Mouse (Mus musculus): ENCODE data around the gene Rxfp3. TPM values are rescaled to one million over a fixed set of nuclear protein-coding genes. Genes with fewer than 3 reads are reported as not detected.

Gene Rxfp3
- total and polyA plus RNA-seq, 3 experiments = 0.05 to 0.09 (median 0.08) TPM

DNA sequence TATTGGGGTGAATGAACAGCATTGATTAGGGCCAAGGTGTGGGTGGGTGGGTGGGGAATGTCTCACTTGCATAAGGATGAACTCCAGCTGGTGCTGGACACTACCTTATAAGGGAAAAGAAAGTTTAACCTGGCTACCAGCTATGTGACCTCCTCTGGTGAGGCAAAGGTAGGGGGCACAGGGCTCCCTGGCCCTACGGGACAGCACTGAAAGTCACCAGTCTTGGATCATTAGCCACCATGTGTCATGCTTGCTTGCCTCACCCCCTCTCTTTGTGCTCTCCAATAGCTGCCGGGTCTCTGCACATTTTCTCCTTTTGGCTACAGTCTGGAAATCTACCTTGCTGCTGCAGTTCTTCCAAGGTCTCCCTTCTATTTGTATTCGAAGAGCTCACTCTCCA is 7.6 kb downstream of the Rxfp3 start:
- TF ChIP-seq POLR2A (IDR thresholded peaks at IDR 0.05; ENCODE audit: insufficient read depth, low read depth, low read length) (no peak), EP300 (IDR thresholded peaks at IDR 0.05; ENCODE audit: insufficient read depth, low read depth, low read length) (no peak), CTCF (IDR thresholded peaks at IDR 0.05) (no peak)
- H3K79me2 ChIP-seq (replicated peaks; ENCODE audit: control insufficient read depth, insufficient read depth, low read length) = no peaks in the 10 kb centered on the region
- no peaks in the 10 kb centered on the region for H3K4me1 ChIP-seq (ENCODE audit: control insufficient read depth, insufficient read depth, low read length)
- WGBS = 64% methylated on average over 3 of the region's 3 CpGs
- no peak for DNase-seq
- H3K9ac ChIP-seq (ENCODE audit: low read depth, low read length) = no peak overlapping the region
- no peak overlapping the region for H3K4me3 ChIP-seq
- H3K36me3 ChIP-seq (ENCODE audit: control insufficient read depth, insufficient read depth, low read length) = no peaks in the 10 kb centered on the region
- intact Hi-C loops (cut with DNase I) = loop anchor here (10.0 kb wide), 1 partner anchor 215 kb away; no protein-coding TSS in a partner anchor
- no peak overlapping the region for H3K27ac ChIP-seq
- no peaks in the 10 kb centered on the region for H3K27me3 ChIP-seq (ENCODE audit: control insufficient read depth, insufficient read depth, low read length)

DNA sequence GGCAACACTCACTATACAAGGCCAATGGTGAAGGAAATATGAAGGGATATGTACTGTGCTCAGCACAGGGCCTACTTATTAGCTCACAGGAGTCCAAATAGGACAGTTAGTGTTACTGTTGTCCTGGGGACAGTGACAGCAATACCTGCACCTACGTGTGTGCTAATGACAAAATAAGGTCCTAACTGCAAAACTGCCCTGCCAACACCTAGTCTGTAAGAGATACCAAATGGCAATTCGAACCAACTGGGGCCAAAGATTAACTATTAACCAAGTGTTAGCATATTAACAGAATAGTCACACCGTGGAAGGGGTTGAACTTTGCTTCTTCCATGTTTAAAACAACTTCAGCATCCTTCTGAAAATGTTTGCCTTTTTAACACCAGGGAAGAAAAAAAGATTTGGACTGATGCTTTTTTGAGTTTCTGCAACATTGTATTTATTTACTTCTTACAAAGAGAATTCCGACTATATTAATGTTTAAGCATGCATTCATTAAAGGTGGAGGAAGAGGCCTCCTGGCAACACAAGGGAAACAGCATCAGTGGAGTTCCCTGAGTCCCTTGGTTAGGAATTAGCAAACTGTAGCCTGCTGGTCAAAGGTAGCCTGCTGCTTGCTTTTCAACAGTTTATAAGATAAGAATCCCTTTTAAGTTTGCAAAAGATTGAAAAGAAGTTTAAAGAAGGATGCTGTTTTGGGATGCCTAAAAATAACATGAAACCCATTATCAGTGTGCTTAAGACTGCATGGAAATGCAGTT is 10.8 kb downstream of the Rxfp3 start:
- 60% methylated on average over 4 of the region's 4 CpGs for WGBS

DNA sequence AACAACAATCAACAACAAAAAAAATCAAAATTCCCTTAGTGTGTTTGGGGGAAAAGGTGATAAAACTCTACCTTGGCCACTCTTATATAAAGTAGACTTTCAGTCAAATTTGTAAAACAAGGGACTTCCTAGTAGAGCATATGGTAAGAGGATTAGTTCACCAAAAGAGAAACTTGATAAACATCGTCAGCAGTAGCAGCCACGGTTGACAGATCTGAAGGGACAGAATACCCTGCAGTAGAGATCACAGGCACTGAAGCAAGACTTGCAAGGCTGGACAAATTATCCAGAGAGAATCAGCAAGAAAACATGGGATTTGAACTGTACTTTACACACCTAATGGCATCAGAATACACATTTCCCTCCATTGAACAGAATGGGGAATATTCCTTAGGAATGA is 22.9 kb downstream of the Rxfp3 start:
- no peak for DNase-seq
- Histone ChIP-seq H3K9ac (ENCODE audit: low read depth, low read length) (no peak overlapping the region), H3K36me3 (ENCODE audit: control insufficient read depth, insufficient read depth, low read length) (no peaks in the 10 kb centered on the region), H3K4me3 (no peak overlapping the region), H3K4me1 (ENCODE audit: control insufficient read depth, insufficient read depth, low read length) (no peaks in the 10 kb centered on the region), H3K79me2 (replicated peaks; ENCODE audit: control insufficient read depth, insufficient read depth, low read length) (no peaks in the 10 kb centered on the region), H3K27ac (no peak overlapping the region), H3K27me3 (ENCODE audit: control insufficient read depth, insufficient read depth, low read length) (no peaks in the 10 kb centered on the region)
- no peak for TF ChIP-seq POLR2A (IDR thresholded peaks at IDR 0.05; ENCODE audit: insufficient read depth, low read depth, low read length)
- WGBS = 24% methylated on average over 2 of the region's 2 CpGs
- intact Hi-C loops (cut with DNase I) = no loop called here

More for the DNA sequence above, 10.8 kb downstream of the Rxfp3 start:
- H3K27ac ChIP-seq = no peak overlapping the region
- no peaks in the 10 kb centered on the region for H3K4me1 ChIP-seq (ENCODE audit: control insufficient read depth, insufficient read depth, low read length)
- intact Hi-C loops (cut with DNase I) = no loop called here
- no peak for DNase-seq
- H3K4me3 ChIP-seq = no peak overlapping the region
- no peak for TF ChIP-seq POLR2A (IDR thresholded peaks at IDR 0.05; ENCODE audit: insufficient read depth, low read depth, low read length)
- TF ChIP-seq EP300 (IDR thresholded peaks at IDR 0.05; ENCODE audit: insufficient read depth, low read depth, low read length) = no peak
- TF ChIP-seq CTCF (IDR thresholded peaks at IDR 0.05) = no peak
- no peak overlapping the region for H3K9ac ChIP-seq (ENCODE audit: low read depth, low read length)
- no peaks in the 10 kb centered on the region for H3K36me3 ChIP-seq (ENCODE audit: control insufficient read depth, insufficient read depth, low read length)
- H3K27me3 ChIP-seq (ENCODE audit: control insufficient read depth, insufficient read depth, low read length) = no peaks in the 10 kb centered on the region
- no peaks in the 10 kb centered on the region for H3K79me2 ChIP-seq (replicated peaks; ENCODE audit: control insufficient read depth, insufficient read depth, low read length)

DNA sequence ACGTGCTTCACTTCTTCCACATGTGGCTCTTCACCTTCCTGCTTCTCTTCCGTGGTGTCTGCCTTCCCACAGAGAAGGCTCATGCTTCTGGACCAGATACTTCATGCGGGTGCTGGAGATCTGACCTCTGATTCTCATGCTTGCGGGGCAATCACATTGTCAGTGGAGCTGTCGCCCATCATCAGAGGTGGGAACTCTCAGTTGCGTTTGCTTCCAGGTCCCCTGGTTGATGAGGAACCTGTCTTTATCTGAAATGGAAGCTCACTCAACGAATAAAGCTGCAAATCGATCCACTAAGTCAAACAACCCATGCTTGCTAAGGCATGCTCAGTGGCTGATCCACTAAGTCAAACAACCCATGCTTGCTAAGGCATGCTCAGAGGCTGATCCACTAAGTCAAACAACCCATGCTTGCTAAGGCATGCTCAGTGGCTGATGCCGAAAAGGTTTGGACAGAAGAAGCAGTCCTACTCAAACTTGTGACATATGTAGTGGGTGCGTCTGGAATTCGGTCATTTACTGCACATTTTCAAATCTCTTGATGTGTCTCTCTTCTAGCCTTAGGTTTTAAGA is 26.7 kb downstream of the Rxfp3 start:
- Histone ChIP-seq H3K9ac (ENCODE audit: low read depth, low read length) (no peak overlapping the region), H3K27ac (no peak overlapping the region), H3K36me3 (ENCODE audit: control insufficient read depth, insufficient read depth, low read length) (no peaks in the 10 kb centered on the region), H3K27me3 (ENCODE audit: control insufficient read depth, insufficient read depth, low read length) (no peaks in the 10 kb centered on the region), H3K4me1 (ENCODE audit: control insufficient read depth, insufficient read depth, low read length) (no peaks in the 10 kb centered on the region), H3K4me3 (no peak overlapping the region), H3K79me2 (replicated peaks; ENCODE audit: control insufficient read depth, insufficient read depth, low read length) (no peaks in the 10 kb centered on the region)
- WGBS = 85% methylated on average over 11 of the region's 11 CpGs
- DNase-seq = no peak
- TF ChIP-seq POLR2A (IDR thresholded peaks at IDR 0.05; ENCODE audit: insufficient read depth, low read depth, low read length) = no peak
- intact Hi-C loops (cut with DNase I) = no loop called here

DNA sequence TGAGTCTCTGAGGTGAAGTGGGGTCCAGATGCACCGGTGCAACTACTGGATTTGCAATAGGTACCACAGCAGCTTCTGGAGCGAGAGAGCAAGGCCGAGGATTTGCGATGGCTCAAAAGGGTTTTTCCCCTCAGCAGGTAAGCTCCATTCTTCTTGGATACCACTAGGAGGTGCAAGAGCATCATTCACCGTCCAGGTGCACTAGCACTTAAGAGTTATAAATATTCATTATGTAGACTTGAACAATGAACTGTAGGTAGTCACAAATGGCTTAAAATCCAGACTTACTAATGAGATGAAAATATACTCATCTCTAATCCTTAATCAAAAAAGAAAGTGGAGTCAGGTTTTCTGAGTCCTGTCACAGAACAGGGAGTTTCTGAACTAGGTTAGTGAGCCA is 29.0 kb downstream of the Rxfp3 start:
- H3K36me3 ChIP-seq (ENCODE audit: control insufficient read depth, insufficient read depth, low read length) = no peaks in the 10 kb centered on the region
- intact Hi-C loops (cut with DNase I) = no loop called here
- H3K4me3 ChIP-seq = no peak overlapping the region
- H3K27ac ChIP-seq = no peak overlapping the region
- no peaks in the 10 kb centered on the region for H3K4me1 ChIP-seq (ENCODE audit: control insufficient read depth, insufficient read depth, low read length)
- 15% methylated on average over 5 of the region's 5 CpGs for WGBS
- no peaks in the 10 kb centered on the region for H3K27me3 ChIP-seq (ENCODE audit: control insufficient read depth, insufficient read depth, low read length)
- no peak for DNase-seq
- H3K79me2 ChIP-seq (replicated peaks; ENCODE audit: control insufficient read depth, insufficient read depth, low read length) = no peaks in the 10 kb centered on the region
- H3K9ac ChIP-seq (ENCODE audit: low read depth, low read length) = no peak overlapping the region
- TF ChIP-seq POLR2A (IDR thresholded peaks at IDR 0.05; ENCODE audit: insufficient read depth, low read depth, low read length) = no peak
- TF ChIP-seq CTCF (IDR thresholded peaks at IDR 0.05) = peak; percentile 60

- H3K4me1 ChIP-seq (ENCODE audit: control insufficient read depth, insufficient read depth, low read length) = no peaks in the 10 kb centered on the region
- intact Hi-C loops (cut with DNase I) = no loop called here
- no peak for DNase-seq
- no peaks in the 10 kb centered on the region for H3K79me2 ChIP-seq (replicated peaks; ENCODE audit: control insufficient read depth, insufficient read depth, low read length)
- no peaks in the 10 kb centered on the region for H3K27me3 ChIP-seq (ENCODE audit: control insufficient read depth, insufficient read depth, low read length)
- TF ChIP-seq EP300 (IDR thresholded peaks at IDR 0.05; ENCODE audit: insufficient read depth, low read depth, low read length) (no peak), CTCF (IDR thresholded peaks at IDR 0.05) (no peak), POLR2A (IDR thresholded peaks at IDR 0.05; ENCODE audit: insufficient read depth, low read depth, low read length) (no peak)
- 39% methylated on average over 6 of the region's 6 CpGs for WGBS
- no peak overlapping the region for H3K9ac ChIP-seq (ENCODE audit: low read depth, low read length)
- no peaks in the 10 kb centered on the region for H3K36me3 ChIP-seq (ENCODE audit: control insufficient read depth, insufficient read depth, low read length)
- H3K27ac ChIP-seq = no peak overlapping the region
- H3K4me3 ChIP-seq = no peak overlapping the region
Observed at GRCm38 (mm10) chr15:11004646-11005045, 33.1 kb downstream of the Rxfp3 start.
